Mouse (Mus musculus) CH12.LX (cell line): ENCODE data around the gene Klhl15. TPM values are rescaled to one million over a fixed set of nuclear protein-coding genes. Genes with fewer than 3 reads are reported as not detected.

ENCODE experiments used
- DNase-seq: peaks from one replicate; pipeline ENCODE4 v3.0.0-alpha.2; 2013; ENCODE audit errors: extremely low read depth
- H3K27ac ChIP-seq: 2 replicates; pipeline ENCODE4 v1.5.1; 2012; ENCODE audit warnings: low read depth, mild to moderate bottlenecking, control low read depth, moderate library complexity; ENCODE audit not compliant: insufficient read depth
- H3K27me3 ChIP-seq: replicated peaks from 2 replicates; pipeline ENCODE3; 2012; ENCODE audit warnings: inconsistent platforms
- H3K36me3 ChIP-seq, 2 experiments: replicated peaks in 1 of 2; 2 replicates each; pipeline versions ENCODE3 to v1.6.1; 2012; ENCODE audit warnings: inconsistent platforms in 1 of 2, low read length in 1 of 2, mild to moderate bottlenecking in 1 of 2, mixed read lengths in 1 of 2, moderate library complexity in 1 of 2; ENCODE audit not compliant: control insufficient read depth in 1 of 2, insufficient read depth in 1 of 2
- H3K4me1 ChIP-seq, 2 experiments: 2 replicates each; pipeline ENCODE4 v1.6.1; 2012; ENCODE audit warnings: inconsistent platforms in 1 of 2, moderate library complexity in 1 of 2; ENCODE audit not compliant: insufficient read depth in 2 of 2, control insufficient read depth in 1 of 2
- H3K4me2 ChIP-seq: 2 replicates; pipeline ENCODE4 v1.6.1; 2012; ENCODE audit warnings: low read depth, mild to moderate bottlenecking, control low read depth; ENCODE audit not compliant: poor library complexity, insufficient read depth, severe bottlenecking
- H3K4me3 ChIP-seq, 3 experiments: fragments of 150-350 bp in 1 of 3; sonication (generic) in 1 of 3; replicated peaks in 1 of 3; 2 replicates each; pipeline versions ENCODE3 to v1.5.1; 2011 to 2012; ENCODE audit warnings: low read depth in 2 of 3, low read length in 2 of 3, mild to moderate bottlenecking in 2 of 3, moderate library complexity in 2 of 3, control low read depth in 1 of 3, improper control_type of control experiment in 1 of 3, inconsistent platforms in 1 of 3, mixed read lengths in 1 of 3; ENCODE audit not compliant: poor library complexity in 1 of 3
- H3K79me2 ChIP-seq: replicated peaks from 2 replicates; pipeline ENCODE4 v1.6.1; 2012; ENCODE audit warnings: mild to moderate bottlenecking, moderate library complexity; ENCODE audit not compliant: control insufficient read depth, poor library complexity, insufficient read depth, severe bottlenecking; ENCODE audit errors: extremely low read depth
- H3K9ac ChIP-seq: 2 replicates; pipeline ENCODE4 v1.6.1; 2012; ENCODE audit warnings: low read depth, mild to moderate bottlenecking, control low read depth, moderate library complexity; ENCODE audit not compliant: insufficient read depth
- H3K9me3 ChIP-seq: replicated peaks from 2 replicates; pipeline ENCODE3; 2012; ENCODE audit warnings: low read length, inconsistent platforms, mixed read lengths
- BHLHE40 ChIP-seq: IDR thresholded peaks from 2 replicates; pipeline ENCODE4 v1.6.1; 2011; ENCODE audit warnings: mild to moderate bottlenecking, low read depth, low read length, improper control_type of control experiment
- CHD2 ChIP-seq: IDR thresholded peaks from 2 replicates; pipeline ENCODE4 v1.6.1; 2011; ENCODE audit warnings: low read length, improper control_type of control experiment
- CTCF ChIP-seq, 2 experiments: IDR thresholded peaks in 1 of 2; conservative IDR thresholded peaks in 1 of 2; 2 replicates each; pipeline ENCODE4 v1.5.1; 2011 to 2012; ENCODE audit warnings: low read depth in 2 of 2, low read length in 2 of 2, improper control_type of control experiment in 1 of 2, inconsistent platforms in 1 of 2, mild to moderate bottlenecking in 1 of 2, moderate library complexity in 1 of 2
- ELF1 ChIP-seq: IDR thresholded peaks from 2 replicates; pipeline ENCODE4 v1.6.1; 2014; ENCODE audit warnings: low read depth, mild to moderate bottlenecking, inconsistent platforms, low read length, improper control_type of control experiment
- ETS1 ChIP-seq: conservative IDR thresholded peaks from 2 replicates; pipeline ENCODE4 v1.6.1; 2012; ENCODE audit warnings: low read depth, mild to moderate bottlenecking, inconsistent platforms, low read length, improper control_type of control experiment, moderate library complexity
- HCFC1 ChIP-seq: IDR thresholded peaks from 2 replicates; pipeline ENCODE4 v1.6.1; 2012; ENCODE audit warnings: low read depth, mild to moderate bottlenecking, inconsistent platforms, low read length, improper control_type of control experiment
- KAT2A ChIP-seq: IDR thresholded peaks from 2 replicates; pipeline ENCODE4 v1.6.1; 2012; ENCODE audit warnings: low read length, improper control_type of control experiment, inconsistent platforms; ENCODE audit not compliant: insufficient replicate concordance
- MAFK ChIP-seq: IDR thresholded peaks from 2 replicates; pipeline ENCODE4 v1.6.1; 2011; ENCODE audit warnings: low read length, improper control_type of control experiment; ENCODE audit not compliant: insufficient replicate concordance
- MAX ChIP-seq: IDR thresholded peaks from 2 replicates; pipeline ENCODE4 v1.6.1; 2011; ENCODE audit warnings: low read length, improper control_type of control experiment
- MXI1 ChIP-seq: IDR thresholded peaks from 2 replicates; pipeline ENCODE4 v1.6.1; 2011; ENCODE audit warnings: mild to moderate bottlenecking, low read depth, low read length, improper control_type of control experiment
- MYC ChIP-seq: IDR thresholded peaks from 2 replicates; pipeline ENCODE4 v1.6.1; 2011; ENCODE audit warnings: low read depth, mild to moderate bottlenecking, improper control_type of control experiment, low read length
- NELFE ChIP-seq: IDR thresholded peaks from 2 replicates; pipeline ENCODE4 v1.6.1; 2011; ENCODE audit warnings: low read depth, low read length, improper control_type of control experiment
- NRF1 ChIP-seq: IDR thresholded peaks from 2 replicates; pipeline ENCODE4 v1.6.1; 2014; ENCODE audit warnings: low read depth, mild to moderate bottlenecking, inconsistent platforms, low read length, improper control_type of control experiment, moderate library complexity
- POLR2A ChIP-seq: IDR thresholded peaks from 2 replicates; pipeline ENCODE4 v1.6.1; 2011; ENCODE audit warnings: low read depth, mild to moderate bottlenecking, improper control_type of control experiment, low read length
- SMC3 ChIP-seq: IDR thresholded peaks from 2 replicates; pipeline ENCODE4 v1.6.1; 2011; ENCODE audit warnings: low read depth, low read length, improper control_type of control experiment
- TBP ChIP-seq: conservative IDR thresholded peaks from 2 replicates; pipeline ENCODE4 v1.6.1; 2011; ENCODE audit warnings: low read depth, low read length, improper control_type of control experiment
- TCF12 ChIP-seq: IDR thresholded peaks from 2 replicates; pipeline ENCODE4 v1.6.1; 2014; ENCODE audit warnings: low read depth, mild to moderate bottlenecking, inconsistent platforms, low read length, improper control_type of control experiment
- ZKSCAN1 ChIP-seq: IDR thresholded peaks from 2 replicates; pipeline ENCODE4 v1.6.1; 2012; ENCODE audit warnings: low read depth, inconsistent platforms, low read length, improper control_type of control experiment, borderline replicate concordance
- ZMIZ1 ChIP-seq: IDR thresholded peaks from 2 replicates; pipeline ENCODE4 v1.6.1; 2012; ENCODE audit warnings: low read depth, mild to moderate bottlenecking, inconsistent platforms, low read length, improper control_type of control experiment
- dilution Hi-C: fragments of 300-500 bp; cut with MboI; formaldehyde crosslinking; loops from 2 replicates; pipeline ENCODE4 v1.14.3; 2020; ENCODE audit warnings: low sequenced_read_pairs; ENCODE audit not compliant: extremely low pct_unique_long_range_greater_than_20kb, extremely low pct_ligation_motif_present
- in situ Hi-C: fragments of 300-500 bp; cut with MboI; formaldehyde crosslinking; loops from 3 replicates; pipeline ENCODE4 v1.14.3; 2019; ENCODE audit warnings: low sequenced_read_pairs, low pct_ligation_motif_present, low pct_unique_long_range_greater_than_20kb, mixed read lengths
- polyA plus RNA-seq: library from polyadenylated mRNA; unstranded; fragments of >175 nt; gene quantifications from 2 replicates; pipeline ENCODE4 v1.2.1, GENCODE M21; 2012; ENCODE audit warnings: low read depth; ENCODE audit not compliant: insufficient read length
- total RNA-seq, 2 experiments: library from RNA; depleted of rRNA; stranded (reverse); fragments of 300-350 nt in 1 of 2; fragments of >200 nt in 1 of 2; gene quantifications; 2 replicates each; pipeline ENCODE4 v1.2.3; 2012 to 2014

Gene Klhl15
- total and polyA plus RNA-seq, 3 experiments: 7.9 to 9.4 (median 8.4) TPM

DNA sequence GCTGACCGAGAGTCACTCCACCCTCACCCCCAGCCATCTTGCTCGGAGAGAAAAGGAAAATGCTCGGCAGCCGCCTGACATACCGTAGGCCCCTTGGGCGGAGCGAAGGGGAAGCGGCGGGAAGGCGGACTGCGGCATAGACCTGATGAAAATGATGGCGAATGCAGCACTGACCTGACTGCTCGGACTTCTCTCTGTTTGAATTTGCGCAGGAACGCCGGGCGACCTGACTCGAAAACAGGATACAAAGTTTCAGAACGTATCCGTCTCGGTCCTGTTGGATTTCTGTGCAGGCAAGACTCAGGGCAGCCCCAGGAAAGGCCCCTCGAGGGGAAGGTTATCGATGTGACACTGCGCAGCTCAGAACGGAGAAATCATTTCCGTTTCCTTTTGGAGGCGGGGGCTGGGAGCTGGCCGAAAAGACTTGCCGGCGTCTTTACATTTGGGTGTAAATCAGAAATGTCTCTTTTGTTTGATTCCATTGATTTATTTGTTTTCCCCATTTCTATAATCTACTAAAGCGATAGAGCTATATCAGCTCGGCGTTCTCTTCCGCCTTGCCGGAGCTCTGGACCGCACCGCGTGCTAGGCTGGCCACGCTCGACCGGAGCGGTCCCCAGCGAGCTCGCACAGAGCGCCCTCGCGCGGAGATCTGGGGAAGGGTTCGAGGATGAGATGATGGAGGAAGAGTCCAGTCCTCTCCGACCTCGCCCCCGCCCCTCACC lies 21.6 kb upstream of the Klhl15 start, which contains the start of gene Eif2s3x:
Gene Eif2s3x, minus strand, starts transcription at position 266 of the 725 bp plus-strand sequence.
- Histone ChIP-seq H3K27ac (peak within 1 kb of the TSS; percentile 70), H3K9ac (peak within 1 kb of the TSS; percentile 98), H3K4me3 (peak within 1 kb of the TSS; percentile 64 to 100 (median 76)), H3K9me3 (no peaks in the 10 kb centered on the region), H3K36me3 (peaks cover 0 to 23% of the 10 kb centered on the region in 2 experiments), H3K27me3 (no peaks in the 10 kb centered on the region), H3K4me2 (peak within 1 kb of the TSS; percentile 44; the same call in 1 of the 2 replicates), H3K79me2 (peaks cover 27% of the 10 kb centered on the region), H3K4me1 (peaks cover 0 to 3% of the 10 kb centered on the region in 2 experiments; a peak in 1 of 4 replicates)
- peak; percentile 78 for DNase-seq
- dilution Hi-C loops (no loop called here), in situ Hi-C loops (no loop called here)
- peak; percentile 41; the same call in 1 of the 2 replicates for TF ChIP-seq NRF1
- peak; percentile 99 for TF ChIP-seq MYC
- peak; percentile 32; the same call in 1 of the 2 replicates for TF ChIP-seq ELF1
- TF ChIP-seq KAT2A: peak; percentile 77; the same call in 1 of the 2 replicates
- TF ChIP-seq CTCF (conservative IDR thresholded peaks at IDR 0.05 in 1 of 2, IDR thresholded peaks at IDR 0.05 in 1 of 2; ENCODE audit: low read depth in 2 of 2, low read length in 2 of 2): peak in 1 of 2 experiments; percentile 62; a peak in 2 of 4 replicates
- no peak for TF ChIP-seq CHD2
- TF ChIP-seq TBP: no peak
- peak; percentile 84 for TF ChIP-seq HCFC1
- TF ChIP-seq MXI1: peak; percentile 57; the same call in 1 of the 2 replicates
- peak; percentile 77 for TF ChIP-seq NELFE
- TF ChIP-seq ZKSCAN1: no peak
- peak; percentile 58; the same call in 1 of the 2 replicates for TF ChIP-seq TCF12
- peak; percentile 12; the same call in 1 of the 2 replicates for TF ChIP-seq SMC3
- TF ChIP-seq ZMIZ1: peak; percentile 36; the same call in 1 of the 2 replicates
- peak; percentile 75 for TF ChIP-seq POLR2A
- TF ChIP-seq MAX: peak; percentile 99
- TF ChIP-seq ETS1: no peak

GRCm38 (mm10) chrX:94213384-94213783 lies 21.0 kb upstream of the Klhl15 start:
- Histone ChIP-seq H3K4me3 (peak overlapping the region; percentile 27 to 51 (median 29)), H3K79me2 (peaks cover 24% of the 10 kb centered on the region), H3K36me3 (peaks cover 0 to 17% of the 10 kb centered on the region in 2 experiments), H3K4me1 (peaks cover 0 to 3% of the 10 kb centered on the region in 2 experiments; a peak in 1 of 4 replicates), H3K9ac (0 out of 2 replicates have a peak overlapping the region, but pooled peaks have one; percentile 98)
- dilution Hi-C loops: no loop called here
- TF ChIP-seq MAFK (no peak), CTCF (conservative IDR thresholded peaks at IDR 0.05 in 1 of 2, IDR thresholded peaks at IDR 0.05 in 1 of 2; ENCODE audit: low read depth in 2 of 2, low read length in 2 of 2) (peak in 1 of 2 experiments; percentile 27; a peak in 2 of 4 replicates), BHLHE40 (no peak), TBP (peak; percentile 59; the same call in 1 of the 2 replicates), MYC (0 out of 2 replicates have a peak, but pooled peaks have one; percentile 37)
- TF ChIP-seq, all 38 proteins: peak for 3
- Histone ChIP-seq H3K27me3 (no peaks in the 10 kb centered on the region), H3K4me2 (peak overlapping the region; percentile 44; the same call in 1 of the 2 replicates), H3K27ac (peak overlapping the region; percentile 60), H3K9me3 (no peaks in the 10 kb centered on the region)
- in situ Hi-C loops: no loop called here
- peak; percentile 39 for DNase-seq
